Mouse (Mus musculus): ENCODE results near the gene Lhfp. TPM values are rescaled to one million over a fixed set of nuclear protein-coding genes. Genes with fewer than 3 reads are reported as not detected.

Lhfp gene
- 9.9 and 15.1 TPM in 2 replicates for polyA plus RNA-seq (2012; rRNA removed)

DNA sequence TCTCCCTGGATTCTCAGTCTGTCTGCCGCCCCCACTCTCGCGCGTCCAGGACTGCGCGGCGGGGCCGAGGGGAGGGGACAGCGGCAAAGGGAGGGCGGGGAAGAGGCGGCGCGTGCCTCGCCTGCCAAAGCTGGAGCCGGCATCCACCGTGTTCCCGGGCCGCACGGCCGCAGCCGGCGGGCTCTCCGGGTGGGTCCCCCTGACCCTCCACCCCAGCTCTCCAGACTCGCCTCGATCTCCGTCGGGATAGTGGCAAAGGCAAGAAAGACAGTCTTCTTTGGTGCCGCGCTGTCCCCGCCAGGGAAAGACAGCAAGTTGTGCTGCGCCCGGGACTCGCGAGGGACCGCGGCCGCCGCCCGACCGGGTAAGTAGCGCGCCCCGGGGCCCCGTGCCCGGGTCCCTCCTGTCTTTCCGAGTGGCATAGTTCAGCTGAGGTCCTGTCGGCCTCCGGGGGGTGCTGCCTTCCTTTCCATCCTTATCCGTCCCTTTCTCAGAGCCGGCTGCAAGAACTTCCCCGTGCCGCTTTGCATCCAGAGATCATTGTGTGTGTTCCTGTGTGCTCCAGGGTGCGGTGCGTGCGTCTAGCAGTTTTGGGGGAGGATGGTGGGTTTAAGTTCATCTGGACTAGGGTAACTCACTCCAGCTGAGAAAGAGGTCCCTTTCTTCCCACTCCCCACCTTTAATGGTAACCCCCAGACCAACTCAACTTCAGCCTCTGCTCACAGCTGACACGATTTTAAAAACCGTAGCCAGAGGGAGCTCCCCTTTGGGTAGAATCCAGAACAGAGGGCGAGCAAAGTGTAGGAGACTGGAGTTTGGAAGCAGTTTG is at the start of gene Lhfp:
Gene Lhfp, plus strand, starts transcription at position 118 of the 829 bp plus-strand sequence.
- no peak within 1 kb of the TSS for H3K27ac ChIP-seq (ENCODE audit: control insufficient read depth, insufficient read depth, low read depth, low read length)
- peak within 1 kb of the TSS; percentile 80 for H3K4me3 ChIP-seq (ENCODE audit: control insufficient read depth, low read depth, low read length)
- peaks cover 9% of the 10 kb centered on the region for H3K4me1 ChIP-seq (ENCODE audit: control insufficient read depth, insufficient read depth, low read length)
- no peak for TF ChIP-seq CTCF (IDR thresholded peaks at IDR 0.05; ENCODE audit: control insufficient read depth, insufficient read depth, insufficient replicate concordance, low read depth, low read length)
- TF ChIP-seq POLR2A (IDR thresholded peaks at IDR 0.05; ENCODE audit: control insufficient read depth, low read depth, low read length) = 0 out of 2 replicates have a peak, but pooled peaks have one; percentile 20
- no peaks in the 10 kb centered on the region for H3K27me3 ChIP-seq (ENCODE audit: control insufficient read depth, insufficient read depth, low read length)
- H3K36me3 ChIP-seq (ENCODE audit: control insufficient read depth, insufficient read depth, low read length) = no peaks in the 10 kb centered on the region

DNA sequence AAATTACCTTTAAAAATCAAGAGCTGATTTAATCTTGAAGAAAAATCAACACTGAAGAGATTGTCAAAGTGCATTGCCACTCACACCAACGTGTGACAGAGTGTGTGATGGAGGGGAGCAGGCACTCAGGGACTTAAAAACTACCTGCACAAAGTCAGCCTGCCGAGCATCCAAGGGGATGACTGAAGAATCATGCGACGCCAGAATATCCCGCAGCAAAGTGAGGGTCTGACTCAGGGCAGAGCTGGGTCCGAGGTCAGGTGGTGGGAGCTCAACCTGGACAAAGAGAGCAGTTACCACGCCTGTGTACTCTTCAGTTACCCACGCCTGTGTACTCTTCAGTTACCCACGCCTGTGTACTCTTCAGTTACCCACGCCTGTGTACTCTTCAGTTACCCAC is 48.0 kb upstream of the Lhfp start:
- Histone ChIP-seq H3K27ac (ENCODE audit: control insufficient read depth, insufficient read depth, low read depth, low read length) (no peak overlapping the region), H3K27me3 (ENCODE audit: control insufficient read depth, insufficient read depth, low read length) (no peaks in the 10 kb centered on the region), H3K4me1 (ENCODE audit: control insufficient read depth, insufficient read depth, low read length) (no peaks in the 10 kb centered on the region), H3K36me3 (ENCODE audit: control insufficient read depth, insufficient read depth, low read length) (no peaks in the 10 kb centered on the region; the same call in 1 of the 2 replicates), H3K4me3 (ENCODE audit: control insufficient read depth, low read depth, low read length) (no peak overlapping the region)
- TF ChIP-seq POLR2A (IDR thresholded peaks at IDR 0.05; ENCODE audit: control insufficient read depth, low read depth, low read length) = no peak
- TF ChIP-seq CTCF (IDR thresholded peaks at IDR 0.05; ENCODE audit: control insufficient read depth, insufficient read depth, insufficient replicate concordance, low read depth, low read length) = no peak

DNA sequence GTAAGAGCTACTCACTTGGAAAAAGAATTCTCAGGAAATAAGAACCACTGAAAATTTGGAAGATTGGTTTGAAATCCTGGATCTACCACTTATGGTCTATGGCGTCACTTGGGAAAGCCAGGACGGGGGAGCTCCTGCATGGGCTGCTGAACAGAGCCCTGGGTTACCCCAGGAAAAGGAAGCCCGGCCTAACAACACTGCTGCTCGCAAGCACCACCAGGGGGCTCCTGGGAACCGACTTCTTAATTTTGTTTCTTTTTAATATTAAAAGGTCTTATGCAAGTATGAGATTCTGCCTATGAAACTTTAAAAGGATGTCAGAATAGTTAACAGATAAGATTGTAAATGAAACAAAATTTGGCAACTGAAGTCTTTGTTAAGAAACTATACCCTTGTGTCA is 46.7 kb upstream of the Lhfp start:
- H3K36me3 ChIP-seq (ENCODE audit: control insufficient read depth, insufficient read depth, low read length) = no peaks in the 10 kb centered on the region; the same call in 1 of the 2 replicates

DNA sequence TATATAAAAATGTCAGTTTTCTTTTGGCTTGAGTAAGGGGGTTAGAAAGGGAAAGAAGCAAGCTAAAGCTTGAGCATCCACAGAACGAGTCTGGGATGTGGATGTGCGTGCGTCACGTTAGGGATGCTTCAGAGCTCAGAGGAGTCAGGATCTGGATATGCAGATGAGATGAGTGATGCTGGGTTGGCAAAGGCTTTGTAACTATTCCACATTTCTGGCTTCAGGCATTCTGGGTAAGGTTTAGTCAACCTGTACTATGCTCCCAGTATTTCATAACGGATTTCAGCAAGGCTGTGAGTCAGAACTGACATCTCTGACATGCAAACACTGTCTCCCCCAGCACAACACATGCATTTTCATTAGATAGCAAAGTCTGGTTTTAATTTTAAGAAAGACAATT is 44.7 kb upstream of the Lhfp start:
- H3K4me1 ChIP-seq (ENCODE audit: control insufficient read depth, insufficient read depth, low read length) = no peaks in the 10 kb centered on the region
- TF ChIP-seq POLR2A (IDR thresholded peaks at IDR 0.05; ENCODE audit: control insufficient read depth, low read depth, low read length) = no peak
- no peak for TF ChIP-seq CTCF (IDR thresholded peaks at IDR 0.05; ENCODE audit: control insufficient read depth, insufficient read depth, insufficient replicate concordance, low read depth, low read length)
- no peak overlapping the region for H3K27ac ChIP-seq (ENCODE audit: control insufficient read depth, insufficient read depth, low read depth, low read length)
- no peak overlapping the region for H3K4me3 ChIP-seq (ENCODE audit: control insufficient read depth, low read depth, low read length)
- H3K27me3 ChIP-seq (ENCODE audit: control insufficient read depth, insufficient read depth, low read length) = no peaks in the 10 kb centered on the region
- peaks cover 3% of the 10 kb centered on the region for H3K36me3 ChIP-seq (ENCODE audit: control insufficient read depth, insufficient read depth, low read length)

More for the DNA sequence above, 46.7 kb upstream of the Lhfp start:
- Histone ChIP-seq H3K27me3 (ENCODE audit: control insufficient read depth, insufficient read depth, low read length) (no peaks in the 10 kb centered on the region), H3K4me1 (ENCODE audit: control insufficient read depth, insufficient read depth, low read length) (no peaks in the 10 kb centered on the region), H3K27ac (ENCODE audit: control insufficient read depth, insufficient read depth, low read depth, low read length) (no peak overlapping the region), H3K4me3 (ENCODE audit: control insufficient read depth, low read depth, low read length) (no peak overlapping the region)
- TF ChIP-seq POLR2A (IDR thresholded peaks at IDR 0.05; ENCODE audit: control insufficient read depth, low read depth, low read length) (no peak), CTCF (IDR thresholded peaks at IDR 0.05; ENCODE audit: control insufficient read depth, insufficient read depth, insufficient replicate concordance, low read depth, low read length) (no peak)

DNA sequence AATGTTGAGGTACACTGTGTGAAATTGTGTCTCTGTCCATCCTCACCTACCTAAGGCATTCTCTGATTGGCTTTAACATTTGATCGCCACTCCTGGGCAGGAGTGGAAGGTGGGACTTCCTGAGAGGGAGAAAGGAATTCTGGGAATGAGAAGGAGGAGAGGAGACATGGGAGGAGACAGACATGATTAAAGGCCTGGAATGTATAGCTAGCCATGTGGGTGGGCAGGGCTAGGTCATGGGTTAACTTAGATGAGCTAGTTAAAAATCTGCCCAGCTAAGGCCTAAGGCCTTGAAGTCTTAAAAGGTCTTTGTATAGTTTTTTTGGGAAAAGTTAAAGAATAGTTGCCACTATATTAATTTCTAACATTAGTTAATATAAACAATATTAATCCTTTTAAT is 43.9 kb upstream of the Lhfp start:
- TF ChIP-seq POLR2A (IDR thresholded peaks at IDR 0.05; ENCODE audit: control insufficient read depth, low read depth, low read length) (no peak), CTCF (IDR thresholded peaks at IDR 0.05; ENCODE audit: control insufficient read depth, insufficient read depth, insufficient replicate concordance, low read depth, low read length) (no peak)

DNA sequence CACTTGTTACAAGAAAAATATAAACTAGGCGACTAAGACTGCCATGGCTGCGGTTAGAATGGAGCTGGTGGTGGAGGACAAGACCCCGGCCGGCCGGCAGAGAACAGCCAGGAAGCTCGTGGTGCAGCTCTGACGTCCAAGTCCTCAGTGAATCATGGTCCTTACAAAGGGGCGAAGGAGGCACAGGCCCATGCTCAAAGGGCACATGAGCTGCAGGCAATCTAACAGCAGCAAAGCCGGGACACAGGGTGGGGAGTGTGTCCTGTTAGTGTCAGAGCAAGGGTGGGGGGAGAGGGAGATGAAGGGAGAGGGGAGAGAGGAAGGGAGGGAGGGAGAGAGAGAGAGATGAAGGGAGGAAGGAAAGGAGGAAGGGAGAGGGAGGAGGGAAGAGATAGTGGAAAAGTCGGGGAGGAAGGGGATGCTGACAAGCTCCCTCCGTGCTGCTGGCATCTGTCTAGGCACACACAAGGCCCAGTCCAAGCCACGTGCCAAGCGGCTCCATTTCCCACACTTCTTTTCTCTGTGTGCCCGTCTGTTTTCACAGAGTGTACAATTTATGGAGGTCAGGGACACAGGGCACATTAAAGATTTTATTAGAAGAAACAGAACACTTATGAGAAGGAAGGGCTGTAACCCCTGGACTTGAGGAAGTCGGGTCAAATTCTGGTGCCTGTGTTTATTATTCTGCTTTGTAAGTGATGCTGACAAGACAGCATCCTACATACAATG is 42.1 kb upstream of the Lhfp start:
- H3K27ac ChIP-seq (ENCODE audit: control insufficient read depth, insufficient read depth, low read depth, low read length) = no peak overlapping the region
- H3K36me3 ChIP-seq (ENCODE audit: control insufficient read depth, insufficient read depth, low read length) = peaks cover 3% of the 10 kb centered on the region
- no peaks in the 10 kb centered on the region for H3K4me1 ChIP-seq (ENCODE audit: control insufficient read depth, insufficient read depth, low read length)
- H3K4me3 ChIP-seq (ENCODE audit: control insufficient read depth, low read depth, low read length) = no peak overlapping the region
- no peaks in the 10 kb centered on the region for H3K27me3 ChIP-seq (ENCODE audit: control insufficient read depth, insufficient read depth, low read length)
- TF ChIP-seq CTCF (IDR thresholded peaks at IDR 0.05; ENCODE audit: control insufficient read depth, insufficient read depth, insufficient replicate concordance, low read depth, low read length) (no peak), POLR2A (IDR thresholded peaks at IDR 0.05; ENCODE audit: control insufficient read depth, low read depth, low read length) (no peak)

More for the DNA sequence above, 43.9 kb upstream of the Lhfp start:
- Histone ChIP-seq H3K27me3 (ENCODE audit: control insufficient read depth, insufficient read depth, low read length) (no peaks in the 10 kb centered on the region), H3K36me3 (ENCODE audit: control insufficient read depth, insufficient read depth, low read length) (peaks cover 3% of the 10 kb centered on the region), H3K4me3 (ENCODE audit: control insufficient read depth, low read depth, low read length) (no peak overlapping the region), H3K4me1 (ENCODE audit: control insufficient read depth, insufficient read depth, low read length) (no peaks in the 10 kb centered on the region), H3K27ac (ENCODE audit: control insufficient read depth, insufficient read depth, low read depth, low read length) (no peak overlapping the region)

DNA sequence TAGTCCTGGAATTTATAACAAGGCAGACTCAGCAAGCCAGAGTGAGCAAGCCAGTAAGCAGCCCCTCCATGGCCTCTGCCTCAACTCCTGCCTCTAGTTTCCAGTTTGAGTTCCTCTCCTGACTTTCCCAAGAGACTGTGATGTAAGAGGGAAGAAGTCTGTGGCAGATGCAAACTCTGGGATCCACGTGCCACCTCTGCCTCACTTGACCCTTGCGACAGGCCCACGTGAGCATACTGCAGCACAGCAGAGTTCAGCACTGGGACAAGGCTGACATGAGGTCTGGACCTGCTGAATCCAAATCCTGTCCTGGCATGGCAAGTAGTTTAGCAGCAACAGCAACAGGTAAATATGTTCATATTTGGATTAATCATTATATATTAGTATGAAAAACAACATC is 41.3 kb upstream of the Lhfp start:
- TF ChIP-seq CTCF (IDR thresholded peaks at IDR 0.05; ENCODE audit: control insufficient read depth, insufficient read depth, insufficient replicate concordance, low read depth, low read length) = no peak
- TF ChIP-seq POLR2A (IDR thresholded peaks at IDR 0.05; ENCODE audit: control insufficient read depth, low read depth, low read length) = no peak
- Histone ChIP-seq H3K27me3 (ENCODE audit: control insufficient read depth, insufficient read depth, low read length) (no peaks in the 10 kb centered on the region), H3K4me3 (ENCODE audit: control insufficient read depth, low read depth, low read length) (no peak overlapping the region), H3K4me1 (ENCODE audit: control insufficient read depth, insufficient read depth, low read length) (no peaks in the 10 kb centered on the region), H3K27ac (ENCODE audit: control insufficient read depth, insufficient read depth, low read depth, low read length) (no peak overlapping the region), H3K36me3 (ENCODE audit: control insufficient read depth, insufficient read depth, low read length) (peaks cover 3% of the 10 kb centered on the region)

Data from testis, adult 2 months (tissue).